Mouse (Mus musculus) intestine, embryonic 14.5 days (tissue): ENCODE measurements around the gene Usp46. TPM values are rescaled to one million over a fixed set of nuclear protein-coding genes. Genes with fewer than 3 reads are reported as not detected.

Source experiments
- ATAC-seq: fragments of 200-750 bp; cut with Nextera tagmentation; replicated peaks from 2 replicates; pipeline ENCODE4 v1.8.0; 2017; ENCODE audit warnings: low read depth, moderate number of reproducible peaks, moderate TSS enrichment, moderate library complexity; ENCODE audit not compliant: low FRiP score, low TSS enrichment
- DNase-seq: peaks from one replicate; pipeline ENCODE4 v3.0.0-alpha.2; 2018; ENCODE audit warnings: low spot score
- H3K27ac ChIP-seq: fragments of 300-500 bp; sonication (generic); 2 replicates; pipeline ENCODE4 v1.5.1; 2014; ENCODE audit warnings: low read depth, mild to moderate bottlenecking, control low read depth
- H3K27me3 ChIP-seq: fragments of 300-500 bp; sonication (generic); replicated peaks from 2 replicates; pipeline ENCODE4 v1.6.1; 2014; ENCODE audit warnings: low read length, control low read depth; ENCODE audit not compliant: control insufficient read depth, insufficient read depth
- H3K36me3 ChIP-seq: fragments of 300-500 bp; sonication (generic); 2 replicates; pipeline ENCODE4 v1.6.1; 2014; ENCODE audit warnings: low read length, control low read depth; ENCODE audit not compliant: control insufficient read depth, insufficient read depth
- H3K4me1 ChIP-seq: fragments of 300-500 bp; sonication (generic); replicated peaks from 2 replicates; pipeline ENCODE4 v1.6.1; 2014; ENCODE audit warnings: low read length, control low read depth, mixed read lengths; ENCODE audit not compliant: control insufficient read depth, insufficient read depth
- H3K4me2 ChIP-seq: fragments of 300-500 bp; sonication (generic); 2 replicates; pipeline ENCODE4 v1.6.1; 2014; ENCODE audit warnings: low read length
- H3K4me3 ChIP-seq: fragments of 300-500 bp; sonication (generic); 2 replicates; pipeline ENCODE4 v1.5.1; 2014; ENCODE audit warnings: low read depth, low read length, control low read depth, mixed read lengths
- H3K9ac ChIP-seq: fragments of 300-500 bp; sonication (generic); 2 replicates; pipeline ENCODE4 v1.6.1; 2014; ENCODE audit warnings: mild to moderate bottlenecking, low read length
- H3K9me3 ChIP-seq: fragments of 300-500 bp; sonication (generic); 2 replicates; pipeline ENCODE4 v1.6.1; 2016; ENCODE audit warnings: low read length, control low read depth; ENCODE audit not compliant: control insufficient read depth
- WGBS: fragments of 180-500 bp; shearing (Covaris S2); extraction: QIAGEN DNeasy Blood & Tissue Kit; methylation state at CpG from one replicate; pipeline ENCODE4 v1.1.7; 2014; 5-methylcytosine and 5-hydroxymethylcytosine counted together
- polyA plus RNA-seq: library from polyadenylated mRNA; unstranded; fragments of >200 nt; fragmentation: Nextera tagmentation; extraction: Ambion mirVana; gene quantifications from 2 replicates; pipeline ENCODE4 v1.2.1, GENCODE M21; 2014

Usp46 gene
- polyA plus RNA-seq, 1 experiment from 2014 or later: 32.2 TPM

DNA sequence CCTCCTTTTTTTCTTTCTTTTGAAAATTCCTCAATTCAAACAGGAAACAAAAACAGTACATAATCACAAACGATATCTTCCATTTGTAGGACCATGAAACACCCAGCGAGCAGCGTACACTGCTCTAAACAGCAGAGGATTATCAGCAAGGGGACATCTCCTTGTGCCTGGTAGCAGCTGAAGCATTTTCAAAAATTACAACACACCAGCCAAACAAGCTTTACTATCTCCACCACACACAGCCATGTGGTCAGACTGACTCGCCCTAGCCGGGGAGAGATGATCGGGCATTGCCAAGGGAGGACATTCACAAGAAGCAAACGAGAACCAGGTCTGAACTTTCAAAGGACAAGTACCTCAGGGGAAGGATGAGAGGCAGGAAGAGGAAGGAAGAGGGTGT, 3.4 kb downstream of the Usp46 start:
- H3K27ac ChIP-seq: no peak overlapping the region
- H3K9ac ChIP-seq: no peak overlapping the region

GRCm38 (mm10) chr5:74063226-74063747, 4.9 kb downstream of the Usp46 start:
- Histone ChIP-seq H3K9ac (no peak overlapping the region), H3K9me3 (no peaks in the 10 kb centered on the region), H3K4me3 (no peak overlapping the region), H3K4me2 (no peak overlapping the region), H3K27ac (no peak overlapping the region), H3K4me1 (peaks cover 29% of the 10 kb centered on the region), H3K36me3 (no peaks in the 10 kb centered on the region), H3K27me3 (no peaks in the 10 kb centered on the region)
- WGBS: 76% methylated on average over 5 of the region's 5 CpGs
- ATAC-seq (no peak), DNase-seq (no peak)

More for the DNA sequence above, 3.4 kb downstream of the Usp46 start:
- H3K9me3 ChIP-seq: no peaks in the 10 kb centered on the region
- no peak for ATAC-seq
- no peaks in the 10 kb centered on the region for H3K36me3 ChIP-seq
- 70% methylated on average over 7 of the region's 7 CpGs for WGBS
- DNase-seq: no peak
- peak overlapping the region; percentile 75 for H3K4me2 ChIP-seq
- no peaks in the 10 kb centered on the region for H3K27me3 ChIP-seq
- H3K4me1 ChIP-seq: peaks cover 40% of the 10 kb centered on the region
- peak overlapping the region; percentile 17 for H3K4me3 ChIP-seq

DNA sequence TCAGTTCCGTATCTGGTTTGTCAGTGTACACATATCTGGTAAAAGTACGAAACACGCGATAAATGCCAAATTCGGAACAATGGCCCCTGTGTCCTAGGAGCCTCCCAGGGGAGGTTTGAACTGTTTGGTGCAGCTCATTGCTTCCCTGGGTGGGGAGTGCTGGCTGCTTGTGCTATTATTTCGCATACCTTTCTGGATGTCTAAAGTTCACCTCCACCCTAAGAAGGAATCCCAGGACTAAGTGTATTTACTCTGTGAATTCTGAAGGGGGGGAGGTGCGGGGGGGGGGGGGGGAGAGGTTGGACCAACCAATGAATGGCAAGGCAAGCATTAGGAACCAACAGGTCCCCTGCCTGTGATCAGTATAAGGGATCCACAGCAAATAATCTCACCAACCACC, 6.0 kb downstream of the Usp46 start:
- Histone ChIP-seq H3K36me3 (no peaks in the 10 kb centered on the region), H3K4me3 (no peak overlapping the region), H3K9me3 (no peaks in the 10 kb centered on the region), H3K9ac (no peak overlapping the region), H3K4me1 (peaks cover 26% of the 10 kb centered on the region), H3K27ac (no peak overlapping the region), H3K4me2 (no peak overlapping the region), H3K27me3 (no peaks in the 10 kb centered on the region)
- WGBS: 78% methylated on average over 6 of the region's 7 CpGs
- ATAC-seq (0 out of 2 replicates have a peak, but pooled peaks have one; percentile 25), DNase-seq (no peak)

DNA sequence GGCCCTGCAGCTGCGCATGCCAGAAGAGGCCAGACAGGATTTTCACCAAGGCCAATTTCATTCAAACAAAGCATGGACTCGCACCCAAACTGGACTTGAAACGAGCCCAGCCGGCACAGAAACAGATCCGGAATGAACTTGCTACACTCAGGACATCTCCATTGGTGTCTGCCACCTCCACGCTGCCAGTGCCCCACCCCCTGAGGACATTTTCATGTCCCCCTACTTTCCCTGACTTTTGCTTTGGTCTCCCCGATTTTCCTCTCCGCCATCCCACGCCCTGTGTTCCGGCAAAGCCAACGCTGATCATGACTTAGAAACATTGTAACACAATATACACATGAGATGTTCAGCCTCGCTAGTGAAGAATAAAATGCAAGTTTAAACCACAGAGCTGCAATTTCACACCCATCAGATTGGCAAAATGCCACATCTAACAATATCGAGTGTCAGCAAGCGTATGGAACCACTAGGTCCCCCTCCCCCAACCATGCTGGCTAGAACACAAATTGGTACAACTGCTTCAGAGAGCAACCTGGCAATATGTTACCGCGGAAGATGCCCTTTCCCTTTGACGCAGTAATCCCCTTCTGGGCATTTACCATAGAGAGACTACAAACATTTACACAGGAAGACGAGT, 6.7 kb downstream of the Usp46 start:
- Histone ChIP-seq H3K27me3 (no peaks in the 10 kb centered on the region), H3K9me3 (no peaks in the 10 kb centered on the region), H3K4me2 (no peak overlapping the region), H3K4me3 (no peak overlapping the region), H3K9ac (no peak overlapping the region), H3K36me3 (no peaks in the 10 kb centered on the region), H3K4me1 (peaks cover 19% of the 10 kb centered on the region), H3K27ac (no peak overlapping the region)
- no peak for DNase-seq
- no peak for ATAC-seq
- 84% methylated on average over 18 of the region's 18 CpGs for WGBS

GRCm38 (mm10) chr5:74052171-74052909, 15.9 kb downstream of the Usp46 start:
- no peak overlapping the region for H3K4me2 ChIP-seq
- DNase-seq: no peak
- WGBS: 84% methylated on average over 15 of the region's 15 CpGs

DNA sequence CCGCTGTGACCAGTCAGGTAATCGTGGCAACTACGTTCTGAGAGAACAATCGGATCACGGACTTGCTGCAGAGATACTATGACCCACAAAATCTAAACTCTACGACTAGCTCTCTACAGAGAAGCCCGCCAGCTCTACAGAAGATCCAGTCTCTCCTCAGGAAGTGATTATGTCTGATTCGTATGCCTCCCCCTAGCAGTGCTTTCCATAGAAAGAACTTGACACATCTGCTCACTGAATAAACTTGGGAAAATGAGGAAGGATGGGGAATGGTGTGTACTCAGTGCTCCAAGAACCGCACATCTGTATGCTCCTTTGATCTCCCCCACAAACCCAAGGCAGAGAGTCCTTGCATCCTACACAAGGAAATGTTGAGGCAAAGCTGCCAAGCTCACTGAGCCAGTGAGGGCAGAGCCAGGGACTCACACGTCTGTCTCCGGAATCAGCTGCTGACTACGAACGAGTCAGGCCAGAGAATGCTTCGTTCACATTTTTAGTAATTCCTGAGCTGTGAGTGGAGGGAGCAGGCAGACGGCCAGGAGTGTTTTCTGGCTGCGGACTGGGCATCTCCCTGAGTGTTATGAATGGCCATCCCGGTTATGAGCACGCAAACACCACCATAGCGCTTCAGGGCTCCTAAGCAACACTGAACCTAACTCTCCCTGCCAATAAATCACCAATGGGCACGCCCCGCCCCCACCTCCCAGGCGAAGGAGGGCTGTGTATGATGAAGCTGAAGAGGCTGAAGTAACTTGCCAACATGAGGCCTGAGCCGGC, 16.6 kb downstream of the Usp46 start:
- Histone ChIP-seq H3K27me3 (no peaks in the 10 kb centered on the region), H3K36me3 (peaks cover 4% of the 10 kb centered on the region; the same call in 1 of the 2 replicates), H3K9me3 (no peaks in the 10 kb centered on the region), H3K4me2 (no peak overlapping the region), H3K27ac (no peak overlapping the region), H3K4me1 (peaks cover 8% of the 10 kb centered on the region; the same call in 1 of the 2 replicates), H3K4me3 (no peak overlapping the region), H3K9ac (no peak overlapping the region)
- WGBS: 66% methylated on average over 23 of the region's 23 CpGs
- no peak for DNase-seq
- 0 out of 2 replicates have a peak, but pooled peaks have one; percentile 19 for ATAC-seq

More at GRCm38 (mm10) chr5:74052171-74052909, 15.9 kb downstream of the Usp46 start:
- Histone ChIP-seq H3K27ac (no peak overlapping the region), H3K4me1 (peaks cover 8% of the 10 kb centered on the region; the same call in 1 of the 2 replicates), H3K9me3 (no peaks in the 10 kb centered on the region), H3K36me3 (peaks cover 4% of the 10 kb centered on the region; the same call in 1 of the 2 replicates), H3K4me3 (no peak overlapping the region), H3K27me3 (no peaks in the 10 kb centered on the region), H3K9ac (no peak overlapping the region)
- no peak for ATAC-seq

DNA sequence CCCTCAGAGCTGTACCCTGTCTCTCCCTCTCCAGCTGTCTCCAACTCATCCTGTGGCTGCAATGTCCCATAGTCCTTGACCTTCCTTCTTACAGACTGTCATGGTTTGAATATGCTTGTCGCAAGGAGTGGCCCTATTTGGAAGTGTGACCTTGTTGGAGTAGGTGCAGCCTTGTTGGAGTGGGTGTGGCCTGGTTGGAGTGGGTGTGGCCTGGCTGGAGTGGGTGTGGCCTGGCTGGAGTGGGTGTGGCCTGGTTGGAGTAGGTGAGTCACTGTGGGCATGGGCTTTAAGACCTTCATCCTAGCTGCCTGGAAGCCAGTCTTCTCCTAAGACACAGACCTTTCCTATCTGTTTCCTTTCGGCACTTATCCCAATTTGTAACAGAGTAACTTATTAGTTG, 17.3 kb downstream of the Usp46 start:
- H3K27me3 ChIP-seq: no peaks in the 10 kb centered on the region
- DNase-seq (no peak), ATAC-seq (no peak)
- H3K36me3 ChIP-seq: peaks cover 4% of the 10 kb centered on the region; the same call in 1 of the 2 replicates
- H3K9me3 ChIP-seq: no peaks in the 10 kb centered on the region
- 88% methylated on average over 2 of the region's 2 CpGs for WGBS
- no peak overlapping the region for H3K4me2 ChIP-seq
- H3K4me1 ChIP-seq: peaks cover 8% of the 10 kb centered on the region; the same call in 1 of the 2 replicates
- no peak overlapping the region for H3K27ac ChIP-seq
- no peak overlapping the region for H3K4me3 ChIP-seq
- no peak overlapping the region for H3K9ac ChIP-seq

DNA sequence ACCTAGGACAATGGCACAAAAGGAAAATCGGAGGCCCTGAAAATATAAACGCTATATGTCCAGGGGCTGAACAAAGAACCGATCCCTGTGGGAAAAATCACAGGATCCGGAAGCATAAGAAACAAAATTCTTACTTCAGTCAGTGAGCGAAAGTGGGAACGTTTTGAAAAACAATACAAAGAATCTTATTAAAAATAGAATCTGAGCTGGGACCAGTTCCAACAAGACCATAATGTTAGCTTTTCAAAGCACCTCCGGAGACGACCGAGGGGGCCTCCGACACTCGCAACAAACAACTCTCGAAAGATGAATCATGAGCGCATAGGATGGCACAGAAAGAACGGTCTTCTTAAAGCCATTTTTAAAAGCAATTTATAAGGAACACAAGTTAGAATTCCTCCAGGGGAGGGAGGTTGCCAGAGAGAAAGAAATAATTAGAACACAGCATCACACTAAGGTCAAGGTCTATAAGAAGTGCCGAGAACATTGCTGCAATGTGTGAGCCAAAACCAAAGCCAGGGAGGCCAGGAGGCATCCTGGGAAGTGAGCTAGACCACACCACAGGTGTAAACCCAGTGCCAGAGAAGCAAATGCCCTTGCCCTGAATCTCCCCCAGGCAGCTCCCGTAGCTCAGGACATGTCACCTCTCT, 19.3 kb downstream of the Usp46 start:
- no peak for DNase-seq
- Histone ChIP-seq H3K9me3 (no peaks in the 10 kb centered on the region), H3K4me3 (no peak overlapping the region), H3K27me3 (no peaks in the 10 kb centered on the region), H3K4me2 (no peak overlapping the region), H3K4me1 (peaks cover 8% of the 10 kb centered on the region; the same call in 1 of the 2 replicates), H3K9ac (no peak overlapping the region), H3K27ac (no peak overlapping the region), H3K36me3 (peaks cover 4% of the 10 kb centered on the region; the same call in 1 of the 2 replicates)
- no peak for ATAC-seq
- WGBS: 73% methylated on average over 16 of the region's 16 CpGs
